Comparison of ENCODE assay signal across 8 mouse cellular contexts in the genomic region with DNA sequence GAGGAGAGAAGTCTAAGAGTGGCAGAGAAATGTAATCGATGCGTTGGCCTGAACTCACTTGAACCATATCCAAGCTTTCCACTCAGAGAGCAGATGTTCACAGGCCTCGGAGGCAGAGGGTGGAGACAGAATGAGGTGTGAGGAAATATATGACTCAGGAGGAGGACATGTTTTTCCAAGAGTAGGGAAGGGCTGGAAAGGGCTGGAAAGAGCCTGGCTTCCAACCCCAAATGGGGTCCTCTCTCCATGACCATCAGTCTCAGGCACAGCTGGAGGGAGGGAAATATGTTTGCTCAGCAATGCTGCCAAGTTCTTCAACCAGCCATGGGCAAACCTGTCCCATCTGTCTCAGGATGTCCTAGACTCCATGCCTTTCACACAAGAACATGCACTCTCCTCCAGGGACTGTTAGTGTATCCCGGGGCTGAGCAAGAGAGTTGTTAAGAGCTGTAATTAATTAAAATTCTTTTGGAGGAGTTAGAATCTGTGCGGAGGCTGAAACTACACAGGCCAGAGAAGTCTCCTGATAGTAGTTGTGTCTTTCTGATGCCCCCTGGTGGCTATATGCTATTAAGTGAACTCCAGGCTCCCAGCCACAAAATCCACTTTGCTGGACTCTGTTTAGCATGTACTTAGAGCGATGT. TPM values are rescaled to one million over a fixed set of nuclear protein-coding genes. Genes with fewer than 3 reads are reported as not detected.
DNase-seq lines count a peak whose midpoint lies in the region; ATAC-seq and TF ChIP-seq lines count a peak whose summit lies in the region.

No protein-coding gene starts in this region.

- no peak overlapping the region for H3K4me3 ChIP-seq in E14TG2a.4 (replicated peaks; ENCODE audit: low read length)
- no peak overlapping the region for H3K4me3 ChIP-seq in forebrain, embryonic 13.5 days
- no peak overlapping the region for H3K4me3 ChIP-seq in liver, embryonic 13.5 days (replicated peaks)
- no peak overlapping the region for H3K4me3 ChIP-seq in stomach, embryonic 16.5 days (replicated peaks; ENCODE audit: low read length)

- DNase-seq in cerebellum, adult 11 months: peak; percentile 26
- peak; percentile 81 to 85 for DNase-seq in heart, postnatal 10 days
- DNase-seq in kidney, postnatal 25 days: peak; percentile 59 to 75
- DNase-seq in liver, embryonic 13.5 days: peak; percentile 52
- peak; percentile 53 for DNase-seq in neural tube, embryonic 10.5 days (ENCODE audit: extremely low spot score, low spot score)

- no peak overlapping the region for H3K4me2 ChIP-seq in forebrain, embryonic 13.5 days
- no peak overlapping the region for H3K4me2 ChIP-seq in liver, embryonic 13.5 days
- peak overlapping the region; percentile 14; the same call in 1 of the 2 replicates for H3K4me2 ChIP-seq in stomach, embryonic 16.5 days (ENCODE audit: low read depth, low read length)

- H3K27ac ChIP-seq in forebrain, embryonic 13.5 days: no peak overlapping the region
- no peak overlapping the region for H3K27ac ChIP-seq in liver, embryonic 13.5 days
- H3K27ac ChIP-seq in stomach, embryonic 16.5 days (ENCODE audit: low read length): peak overlapping the region; percentile 73

- peak; percentile 62 for TF ChIP-seq CTCF in E14TG2a.4 (conservative IDR thresholded peaks at IDR 0.05; ENCODE audit: low read length)

- no peaks in the 10 kb centered on the region for H3K36me3 ChIP-seq in E14TG2a.4 (ENCODE audit: insufficient read depth, low read length)
- no peaks in the 10 kb centered on the region for H3K36me3 ChIP-seq in forebrain, embryonic 13.5 days (ENCODE audit: poor library complexity, severe bottlenecking)
- no peaks in the 10 kb centered on the region for H3K36me3 ChIP-seq in liver, embryonic 13.5 days
- no peaks in the 10 kb centered on the region for H3K36me3 ChIP-seq in stomach, embryonic 16.5 days (ENCODE audit: control insufficient read depth, insufficient read depth, low read length)

- H3K9me3 ChIP-seq in E14TG2a.4 (ENCODE audit: low read length): no peaks in the 10 kb centered on the region
- no peaks in the 10 kb centered on the region for H3K9me3 ChIP-seq in forebrain, embryonic 13.5 days (replicated peaks)
- H3K9me3 ChIP-seq in liver, embryonic 13.5 days (replicated peaks): no peaks in the 10 kb centered on the region
- no peaks in the 10 kb centered on the region for H3K9me3 ChIP-seq in stomach, embryonic 16.5 days (replicated peaks; ENCODE audit: control insufficient read depth, low read length)

- WGBS in forebrain, embryonic 13.5 days: 49% methylated on average over 6 of the region's 6 CpGs
- WGBS in liver, embryonic 13.5 days (ENCODE audit: insufficient replicate concordance): 40% methylated on average over 6 of the region's 6 CpGs
- 23% methylated on average over 6 of the region's 6 CpGs for WGBS in stomach, embryonic 16.5 days

- peak; percentile 85 for ATAC-seq in forebrain, embryonic 13.5 days
- ATAC-seq in liver, embryonic 13.5 days (ENCODE audit: low read depth): peak; percentile 45
- ATAC-seq in stomach, embryonic 16.5 days (ENCODE audit: insufficient read depth, low FRiP score): peak; percentile 82

- H3K4me1 ChIP-seq in E14TG2a.4 (replicated peaks; ENCODE audit: low read depth, low read length): peaks cover 9% of the 10 kb centered on the region
- 0 out of 2 replicates have a peak, but pooled peaks cover 5% of the 10 kb centered on the region for H3K4me1 ChIP-seq in forebrain, embryonic 13.5 days
- peaks cover 14% of the 10 kb centered on the region; the same call in 1 of the 2 replicates for H3K4me1 ChIP-seq in liver, embryonic 13.5 days (replicated peaks)
- H3K4me1 ChIP-seq in stomach, embryonic 16.5 days (ENCODE audit: control insufficient read depth, insufficient read depth, low read length): peaks cover 8% of the 10 kb centered on the region; the same call in 1 of the 2 replicates

- intact Hi-C loops in heart, postnatal 10 days (cut with DNase I): loop anchor here (1.0 to 5.0 kb wide), 3 partner anchors 50 to 369 kb away; no protein-coding TSS in a partner anchor

- H3K9ac ChIP-seq in forebrain, embryonic 13.5 days: no peak overlapping the region
- no peak overlapping the region for H3K9ac ChIP-seq in liver, embryonic 13.5 days
- H3K9ac ChIP-seq in stomach, embryonic 16.5 days (ENCODE audit: low read length): no peak overlapping the region

- H3K27me3 ChIP-seq in E14TG2a.4 (ENCODE audit: insufficient read depth, low read length): peaks cover 6% of the 10 kb centered on the region; the same call in 1 of the 2 replicates
- H3K27me3 ChIP-seq in forebrain, embryonic 13.5 days: no peaks in the 10 kb centered on the region
- H3K27me3 ChIP-seq in liver, embryonic 13.5 days: peaks cover 4% of the 10 kb centered on the region; the same call in 1 of the 2 replicates
- no peaks in the 10 kb centered on the region for H3K27me3 ChIP-seq in stomach, embryonic 16.5 days (ENCODE audit: control insufficient read depth, insufficient read depth, low read length)

RNA-seq across cellular contexts. Expression of a gene that starts 31.4 kb away (rescaled TPM):
- polyA plus RNA-seq in forebrain, embryonic 13.5 days (2015; fragmentation: Nextera tagmentation; extraction: Ambion mirVana): not detected in 2 replicates
- under 1 TPM in 1 of 2 experiments, not detected in 1; 0.12 TPM for total RNA-seq in heart, postnatal 10 days (2021)
- polyA plus RNA-seq in liver, embryonic 13.5 days (2015; fragmentation: Nextera tagmentation; extraction: Ambion mirVana): 0.37 and 0.56 TPM in 2 replicates
- 0.49 and 0.97 TPM in 2 replicates for polyA plus RNA-seq in stomach, embryonic 16.5 days (2015; fragmentation: Nextera tagmentation; extraction: Ambion mirVana)

RNA-seq across cellular contexts. Expression of a gene that starts 48.7 kb away (rescaled TPM):
- 64.6 and 69.6 TPM in 2 replicates for polyA plus RNA-seq in forebrain, embryonic 13.5 days (2015; fragmentation: Nextera tagmentation; extraction: Ambion mirVana)
- 1 to 10 TPM; 8.0 to 8.8 TPM for total RNA-seq in heart, postnatal 10 days (2021)
- 35.9 and 45.0 TPM in 2 replicates for polyA plus RNA-seq in liver, embryonic 13.5 days (2015; fragmentation: Nextera tagmentation; extraction: Ambion mirVana)
- polyA plus RNA-seq in stomach, embryonic 16.5 days (2015; fragmentation: Nextera tagmentation; extraction: Ambion mirVana): 51.3 and 57.7 TPM in 2 replicates

Comparison
In these comparisons a context has a peak if more than half of its experiments do, and no peak if none do; other contexts are left out.
1. DNase-seq: peak in every context shown above with its lines; median percentile 83 in heart, postnatal 10 days; 67 in kidney, postnatal 25 days; 53 in neural tube, embryonic 10.5 days; 52 in liver, embryonic 13.5 days; 26 in cerebellum, adult 11 months.